Mouse (Mus musculus) neutrophil, adult 65 days (primary cell): ENCODE results near the gene Gm9117. TPM values are rescaled to one million over a fixed set of nuclear protein-coding genes. Genes with fewer than 3 reads are reported as not detected.

ENCODE experiments used
- total RNA-seq: library from RNA; stranded (reverse); gene quantifications from 2 replicates; pipeline ENCODE4 v1.2.4, GENCODE M21; 2023

Gene Gm9117
- not detected in 2 replicates for total RNA-seq

GRCm38 (mm10) chr3:93943443-93943842, at the start of gene Gm9117:
TSS of gene Gm9117 (minus strand) at chr3:93943543.

DNA sequence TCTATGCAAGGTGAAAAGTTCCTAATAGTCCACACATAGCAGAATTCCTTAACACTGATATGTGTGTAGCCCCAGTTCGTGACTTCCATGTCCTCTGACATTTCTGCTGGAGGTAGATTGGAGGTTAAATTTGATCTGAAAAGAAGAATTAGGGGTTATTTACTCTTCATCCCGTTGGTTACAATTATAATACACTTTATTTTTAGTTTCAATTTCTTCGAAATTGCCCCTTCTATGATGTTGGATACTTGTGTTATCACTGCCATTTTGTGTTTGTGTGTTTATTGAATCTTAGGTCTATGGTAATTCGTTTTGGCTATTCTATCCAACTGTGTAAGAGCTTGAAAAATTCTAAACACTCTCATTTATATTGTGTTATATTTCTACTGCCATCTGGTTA, 17.9 kb upstream of the Gm9117 start, which contains the start of gene Tdpoz5:
Tdpoz5 (minus strand) TSS at position 101 of the 400 bp plus-strand sequence.

Other genes with a start within 250 kb of the Gm9117 start
- gene Gm5773, start 170.5 kb downstream of the Gm9117 start, total RNA-seq = not detected in 2 replicates
- gene Tdpoz4, start 147.1 kb downstream of the Gm9117 start, total RNA-seq = not detected in 2 replicates
- gene Tdpoz3, start 117.5 kb downstream of the Gm9117 start, total RNA-seq = not detected in 2 replicates
- not detected in 2 replicates for gene Tdpoz5, start 17.8 kb upstream of the Gm9117 start, total RNA-seq
- gene Gm9125, start 111.3 kb upstream of the Gm9117 start, total RNA-seq = not detected in 2 replicates
- gene Gm10697, start 129.1 kb upstream of the Gm9117 start, total RNA-seq = not detected in 2 replicates
- not detected in 2 replicates for gene Gm10696, start 234.7 kb upstream of the Gm9117 start, total RNA-seq